Mouse (Mus musculus) B cell, adult 62 days (primary cell): ENCODE measurements around the gene Chac2. TPM values are rescaled to one million over a fixed set of nuclear protein-coding genes. Genes with fewer than 3 reads are reported as not detected.

Experiments
- total RNA-seq: library from RNA; stranded (reverse); gene quantifications from 4 replicates; pipeline ENCODE4 v1.2.4, GENCODE M21; 2023

Chac2 gene
- 1.5 to 2.4 TPM (median 2.1 TPM) in 4 replicates for total RNA-seq

GRCm38 (mm10) chr11:30985877-30986624, at the start of gene Chac2:
Gene Chac2 (minus strand): TSS chr11:30986350.

GRCm38 (mm10) chr11:30954279-30954725, 31.8 kb downstream of the Chac2 start, which contains the start of gene Erlec1:
Gene Erlec1 (minus strand): TSS chr11:30954335.

Other genes with a start within 250 kb of the Chac2 start
- gene Psme4, start 214.6 kb downstream of the Chac2 start, total RNA-seq: 72.8 to 84.6 TPM (median 74.9 TPM) in 4 replicates
- 0.31 to 0.69 TPM (median 0.35 TPM) in 4 replicates for gene Gpr75, start 101.0 kb downstream of the Chac2 start, total RNA-seq
- gene Asb3, start 100.9 kb downstream of the Chac2 start, total RNA-seq: 18.3 to 20.5 TPM (median 19.3 TPM) in 4 replicates
- 26.1 to 30.2 TPM (median 28.3 TPM) in 4 replicates for gene Erlec1, start 32.0 kb downstream of the Chac2 start, total RNA-seq
- gene Gm17332, start 196.1 kb upstream of the Chac2 start, total RNA-seq: not detected in 4 replicates